Mouse (Mus musculus): ENCODE results near the gene Rnf121. TPM values are rescaled to one million over a fixed set of nuclear protein-coding genes. Genes with fewer than 3 reads are reported as not detected.

Gene Rnf121
- polyA plus RNA-seq, 1 experiment from 2014 or later, result 30.3 TPM

DNA sequence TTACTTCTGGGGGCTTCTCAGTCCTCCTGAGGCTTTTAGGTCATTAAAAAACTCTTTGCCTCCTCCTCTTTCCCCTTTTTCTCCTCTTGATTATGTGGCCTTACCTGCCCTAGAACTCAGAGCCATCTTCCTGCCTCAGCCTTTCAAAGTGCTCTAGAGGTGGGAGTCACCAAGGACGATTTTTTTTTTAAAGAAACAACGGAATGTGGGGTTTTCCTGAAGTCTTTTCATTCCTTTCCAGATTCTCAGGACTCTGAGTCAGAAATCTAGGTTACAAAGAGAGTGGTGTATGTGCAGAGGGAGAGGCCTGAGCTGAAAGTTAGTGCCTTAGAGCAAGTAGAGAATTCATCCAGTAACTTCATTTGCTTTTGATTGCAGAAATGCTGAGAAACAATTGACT, 93.5 kb downstream of the Rnf121 start:
- peaks cover 28% of the 10 kb centered on the region for H3K36me3 ChIP-seq
- H3K4me1 ChIP-seq (replicated peaks), result peaks cover 49% of the 10 kb centered on the region
- peak overlapping the region; percentile 99 for H3K27ac ChIP-seq
- DNase-seq (ENCODE audit: low spot score), result no peak
- H3K27me3 ChIP-seq (ENCODE audit: insufficient read depth, poor library complexity, severe bottlenecking), result no peaks in the 10 kb centered on the region
- 66% methylated on average over 2 of the region's 2 CpGs for WGBS
- H3K9me3 ChIP-seq, result no peaks in the 10 kb centered on the region
- H3K4me3 ChIP-seq, result peak overlapping the region; percentile 84

DNA sequence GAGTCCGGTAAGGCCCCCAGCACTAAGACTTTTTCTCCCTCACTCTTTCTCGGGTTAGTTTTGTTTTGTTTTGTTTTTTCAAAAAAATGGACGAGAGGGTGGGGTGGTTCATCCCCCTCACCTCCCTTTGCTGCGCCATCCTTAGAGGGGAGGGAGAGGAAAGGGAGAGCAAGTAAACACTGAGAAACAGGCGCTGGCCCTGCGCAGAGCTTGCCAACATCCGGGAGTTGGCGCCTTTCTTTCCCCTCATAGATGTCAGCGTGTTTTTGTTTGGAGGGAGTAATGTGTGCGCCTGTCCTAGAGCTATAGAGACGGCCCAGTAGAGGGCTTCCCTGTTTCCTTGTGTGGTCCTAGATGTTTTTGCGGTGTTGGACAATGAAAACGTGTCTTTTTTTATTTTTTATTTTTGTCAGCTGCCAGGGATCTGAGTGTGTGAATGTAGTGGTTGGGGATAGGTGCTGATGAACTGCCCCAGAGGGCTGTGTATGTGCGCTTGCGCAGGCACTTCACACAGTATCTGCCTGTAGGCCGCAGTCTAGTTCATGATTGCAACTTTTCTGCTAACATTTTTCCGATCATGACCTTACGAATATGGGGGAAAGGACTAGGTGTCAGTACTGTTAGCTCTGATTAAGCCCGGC, 94.3 kb downstream of the Rnf121 start:
- WGBS, result 7% methylated on average over 19 of the region's 19 CpGs
- DNase-seq (ENCODE audit: low spot score), result peak; percentile 74
- peaks cover 20% of the 10 kb centered on the region for H3K36me3 ChIP-seq
- peak overlapping the region; percentile 84 for H3K4me3 ChIP-seq
- peak overlapping the region; percentile 99 for H3K27ac ChIP-seq
- no peaks in the 10 kb centered on the region for H3K9me3 ChIP-seq
- peaks cover 49% of the 10 kb centered on the region for H3K4me1 ChIP-seq (replicated peaks)
- no peaks in the 10 kb centered on the region for H3K27me3 ChIP-seq (ENCODE audit: insufficient read depth, poor library complexity, severe bottlenecking)

DNA sequence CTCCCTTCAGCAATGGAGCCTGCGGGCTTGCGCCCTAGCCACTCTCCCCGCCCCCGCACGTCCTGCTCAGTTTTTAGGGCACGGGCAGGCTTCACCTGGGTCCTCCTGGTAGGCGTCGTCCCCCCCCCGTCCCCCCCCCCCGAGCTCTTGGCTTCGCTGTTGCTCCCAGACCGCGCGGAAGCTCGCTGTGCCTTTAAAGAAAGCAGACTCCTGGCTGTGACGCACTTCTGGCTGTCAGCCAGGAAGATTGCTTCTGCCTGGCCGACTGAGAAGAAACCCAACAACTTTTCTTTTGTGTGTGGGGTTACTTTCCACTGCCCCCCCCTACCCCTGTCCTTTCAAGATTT, 94.9 kb downstream of the Rnf121 start:
- WGBS, result 0% methylated on average over 17 of the region's 17 CpGs
- Histone ChIP-seq H3K4me1 (replicated peaks) (peaks cover 49% of the 10 kb centered on the region), H3K27me3 (ENCODE audit: insufficient read depth, poor library complexity, severe bottlenecking) (no peaks in the 10 kb centered on the region), H3K36me3 (peaks cover 18% of the 10 kb centered on the region), H3K4me3 (peak overlapping the region; percentile 84), H3K9me3 (no peaks in the 10 kb centered on the region), H3K27ac (peak overlapping the region; percentile 99)
- DNase-seq (ENCODE audit: low spot score), result no peak

DNA sequence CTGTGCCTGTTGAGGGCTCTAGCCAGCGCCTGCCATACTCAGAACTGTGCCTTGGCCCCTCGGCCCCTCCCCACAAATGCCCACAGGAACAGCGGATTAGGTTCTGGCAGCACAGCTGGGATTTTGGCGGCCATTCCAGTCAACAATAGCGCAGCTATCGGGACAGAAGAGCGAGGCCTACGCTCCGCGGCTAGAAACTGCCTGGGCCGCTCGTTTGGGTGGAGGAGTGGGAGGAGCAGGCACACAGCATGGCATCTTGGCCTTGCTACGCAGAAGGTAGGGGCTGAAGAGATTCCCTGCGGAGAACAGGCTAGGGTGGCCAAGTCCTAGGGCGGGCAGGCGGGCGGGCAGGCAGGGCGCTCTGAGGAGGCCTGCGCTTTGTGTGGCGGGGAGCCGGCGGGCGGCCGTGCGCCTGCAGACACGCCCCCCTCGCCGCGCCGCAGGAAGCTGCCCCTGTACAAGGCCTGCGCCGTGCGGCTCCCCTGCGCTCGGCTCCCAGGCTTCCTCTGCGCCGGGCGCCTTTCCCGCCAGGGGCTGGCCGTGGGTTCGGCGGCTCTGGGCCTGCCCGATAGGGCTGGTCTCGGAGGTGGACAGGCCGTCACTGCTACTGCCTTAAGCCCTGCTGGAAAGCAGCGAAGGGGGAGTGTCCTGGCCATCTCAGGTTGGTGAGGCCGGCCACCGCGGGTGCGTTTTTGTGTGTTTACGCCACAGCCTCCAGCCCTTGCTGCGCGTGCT, 95.4 kb downstream of the Rnf121 start:
- no peaks in the 10 kb centered on the region for H3K27me3 ChIP-seq (ENCODE audit: insufficient read depth, poor library complexity, severe bottlenecking)
- DNase-seq (ENCODE audit: low spot score), result peak; percentile 87
- H3K9me3 ChIP-seq, result no peaks in the 10 kb centered on the region
- H3K27ac ChIP-seq, result peak overlapping the region; percentile 99
- peak overlapping the region; percentile 84 for H3K4me3 ChIP-seq
- WGBS, result under 1% methylated on average over 53 of the region's 53 CpGs
- H3K36me3 ChIP-seq, result peaks cover 14% of the 10 kb centered on the region
- H3K4me1 ChIP-seq (replicated peaks), result peaks cover 49% of the 10 kb centered on the region

Other genes with a start within 250 kb of the Rnf121 start
- 2.2 and 4.7 TPM in 2 replicates for gene Phox2a, start 247.2 kb downstream of the Rnf121 start, polyA plus RNA-seq (2016; fragmentation: Nextera tagmentation; extraction: Ambion mirVana)
- gene Inppl1, start 227.2 kb downstream of the Rnf121 start, polyA plus RNA-seq (2016; fragmentation: Nextera tagmentation; extraction: Ambion mirVana), result 37.6 and 37.8 TPM in 2 replicates
- 0.76 TPM in 1 of 2 replicates, not detected in the other for gene Folr2, start 208.3 kb downstream of the Rnf121 start, polyA plus RNA-seq (2016; fragmentation: Nextera tagmentation; extraction: Ambion mirVana)
- 91.2 and 103 TPM in 2 replicates for gene Anapc15, start 201.8 kb downstream of the Rnf121 start, polyA plus RNA-seq (2016; fragmentation: Nextera tagmentation; extraction: Ambion mirVana)
- gene Folr1, start 194.7 kb downstream of the Rnf121 start, polyA plus RNA-seq (2016; fragmentation: Nextera tagmentation; extraction: Ambion mirVana), result 10.8 and 17.1 TPM in 2 replicates
- gene Lamtor1, start 159.6 kb downstream of the Rnf121 start, polyA plus RNA-seq (2016; fragmentation: Nextera tagmentation; extraction: Ambion mirVana), result 165 and 173 TPM in 2 replicates
- gene Tomt, start 159.1 kb downstream of the Rnf121 start, polyA plus RNA-seq (2016; fragmentation: Nextera tagmentation; extraction: Ambion mirVana), result 0.31 and 0.75 TPM in 2 replicates
- gene Lrrc51, start 131.6 kb downstream of the Rnf121 start, polyA plus RNA-seq (2016; fragmentation: Nextera tagmentation; extraction: Ambion mirVana), result 9.6 and 13.8 TPM in 2 replicates
- gene Numa1, start 131.4 kb downstream of the Rnf121 start, polyA plus RNA-seq (2016; fragmentation: Nextera tagmentation; extraction: Ambion mirVana), result 79.0 and 80.6 TPM in 2 replicates
- 2.4 and 3.8 TPM in 2 replicates for gene Il18bp, start 46.8 kb downstream of the Rnf121 start, polyA plus RNA-seq (2016; fragmentation: Nextera tagmentation; extraction: Ambion mirVana)
- 37.4 and 42.3 TPM in 2 replicates for gene Xndc1, start within 50 bp of the Rnf121 start, polyA plus RNA-seq (2016; fragmentation: Nextera tagmentation; extraction: Ambion mirVana)
- gene Xntrpc, start 244 bp upstream of the Rnf121 start, polyA plus RNA-seq (2016; fragmentation: Nextera tagmentation; extraction: Ambion mirVana), result 2.0 and 2.2 TPM in 2 replicates
- not detected in 2 replicates for gene Trpc2, start 17.6 kb upstream of the Rnf121 start, polyA plus RNA-seq (2016; fragmentation: Nextera tagmentation; extraction: Ambion mirVana)
- gene Art1, start 36.3 kb upstream of the Rnf121 start, polyA plus RNA-seq (2016; fragmentation: Nextera tagmentation; extraction: Ambion mirVana), result 0.78 and 1.7 TPM in 2 replicates
- 2.7 and 5.7 TPM in 2 replicates for gene Art5, start 44.0 kb upstream of the Rnf121 start, polyA plus RNA-seq (2016; fragmentation: Nextera tagmentation; extraction: Ambion mirVana)
- gene Chrna10, start 51.4 kb upstream of the Rnf121 start, polyA plus RNA-seq (2016; fragmentation: Nextera tagmentation; extraction: Ambion mirVana), result not detected in 2 replicates
- gene Nup98, start 144.7 kb upstream of the Rnf121 start, polyA plus RNA-seq (2016; fragmentation: Nextera tagmentation; extraction: Ambion mirVana), result 36.9 and 42.6 TPM in 2 replicates
- gene Pgap2, start 144.7 kb upstream of the Rnf121 start, polyA plus RNA-seq (2016; fragmentation: Nextera tagmentation; extraction: Ambion mirVana), result 44.2 and 51.6 TPM in 2 replicates
- 34.3 and 41.3 TPM in 2 replicates for gene Rhog, start 190.6 kb upstream of the Rnf121 start, polyA plus RNA-seq (2016; fragmentation: Nextera tagmentation; extraction: Ambion mirVana)
- 8.9 and 13.5 TPM in 2 replicates for gene Stim1, start 202.3 kb upstream of the Rnf121 start, polyA plus RNA-seq (2016; fragmentation: Nextera tagmentation; extraction: Ambion mirVana)